Mouse (Mus musculus): ENCODE data around the gene Sparcl1. TPM values are rescaled to one million over a fixed set of nuclear protein-coding genes. Genes with fewer than 3 reads are reported as not detected.
A peak's percentile ranks its signal among the peaks of the same experiment; 100 is the strongest.

Sparcl1 gene
- polyA plus RNA-seq, 1 experiment, result 1,820 TPM

- H3K4me1 ChIP-seq (ENCODE audit: control insufficient read depth, insufficient read depth, low read length), result peaks cover 9% of the 10 kb centered on the region
- peak overlapping the region; percentile 83 for H3K27ac ChIP-seq (ENCODE audit: insufficient read depth, low read length)
- no peak for TF ChIP-seq CTCF (IDR thresholded peaks at IDR 0.05; ENCODE audit: extremely low read depth, insufficient read depth, low read length)
- TF ChIP-seq POLR2A (IDR thresholded peaks at IDR 0.05; ENCODE audit: extremely low read depth, insufficient read depth, low read length), result no peak
- no peak overlapping the region for H3K4me3 ChIP-seq (ENCODE audit: insufficient read depth, low read length)
Observed at GRCm38 (mm10) chr5:104101678-104102531, 11.6 kb downstream of the Sparcl1 start.

DNA sequence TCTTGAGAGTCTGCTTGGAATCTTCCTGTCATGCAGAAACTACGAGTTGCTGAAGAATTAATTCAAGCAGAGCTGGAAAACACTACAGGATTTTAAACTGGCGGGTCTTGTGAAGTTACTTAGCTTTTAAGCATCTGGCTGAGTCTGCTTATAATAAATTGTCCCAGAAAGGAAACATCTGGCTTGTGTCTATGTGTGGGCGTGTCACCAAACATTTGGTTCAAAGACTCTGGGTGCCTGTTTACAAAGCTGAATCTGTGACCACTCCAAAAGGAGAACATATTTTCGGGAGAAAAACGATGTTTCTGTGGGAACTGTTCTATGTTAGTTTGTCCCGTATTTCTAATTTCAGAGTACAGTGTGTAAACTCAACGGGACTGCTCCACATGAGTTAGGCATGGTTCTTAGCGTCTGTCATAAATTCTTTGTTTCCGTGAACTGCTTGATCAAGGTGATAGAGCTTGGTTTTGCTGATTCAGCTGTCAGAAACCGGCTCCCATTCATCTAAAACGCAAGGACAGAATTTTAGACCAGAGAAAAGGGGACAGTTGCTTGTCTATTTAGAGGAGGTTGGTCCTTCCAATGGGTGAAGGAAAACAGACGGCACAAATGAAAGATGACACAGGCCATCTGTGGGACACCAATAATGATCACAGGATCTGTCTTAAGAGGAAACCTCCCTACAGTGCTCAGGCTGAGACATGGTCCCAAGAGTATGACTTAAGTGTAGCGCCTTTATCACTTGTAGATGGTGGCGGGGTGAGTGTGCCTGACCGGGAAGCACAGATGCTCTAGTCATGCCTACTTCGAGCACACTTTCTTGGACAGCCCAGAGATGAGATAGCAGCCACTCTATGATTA, 17.2 kb downstream of the Sparcl1 start:
- H3K4me1 ChIP-seq (ENCODE audit: control insufficient read depth, insufficient read depth, low read length), result peaks cover 4% of the 10 kb centered on the region
- H3K27ac ChIP-seq (ENCODE audit: insufficient read depth, low read length), result peak overlapping the region; percentile 52; the same call in 1 of the 2 replicates
- no peak overlapping the region for H3K4me3 ChIP-seq (ENCODE audit: insufficient read depth, low read length)
- TF ChIP-seq CTCF (IDR thresholded peaks at IDR 0.05; ENCODE audit: extremely low read depth, insufficient read depth, low read length), result no peak
- no peak for TF ChIP-seq POLR2A (IDR thresholded peaks at IDR 0.05; ENCODE audit: extremely low read depth, insufficient read depth, low read length)

GRCm38 (mm10) chr5:104095416-104096077, 18.0 kb downstream of the Sparcl1 start:
- no peak overlapping the region for H3K4me3 ChIP-seq (ENCODE audit: insufficient read depth, low read length)
- peak overlapping the region; percentile 55; the same call in 1 of the 2 replicates for H3K27ac ChIP-seq (ENCODE audit: insufficient read depth, low read length)
- no peak for TF ChIP-seq POLR2A (IDR thresholded peaks at IDR 0.05; ENCODE audit: extremely low read depth, insufficient read depth, low read length)
- TF ChIP-seq CTCF (IDR thresholded peaks at IDR 0.05; ENCODE audit: extremely low read depth, insufficient read depth, low read length), result no peak
- H3K4me1 ChIP-seq (ENCODE audit: control insufficient read depth, insufficient read depth, low read length), result peaks cover 3% of the 10 kb centered on the region; the same call in 1 of the 2 replicates

GRCm38 (mm10) chr5:104089751-104090150, 23.8 kb downstream of the Sparcl1 start:
- no peak overlapping the region for H3K4me3 ChIP-seq (ENCODE audit: insufficient read depth, low read length)
- H3K4me1 ChIP-seq (ENCODE audit: control insufficient read depth, insufficient read depth, low read length), result no peaks in the 10 kb centered on the region
- TF ChIP-seq CTCF (IDR thresholded peaks at IDR 0.05; ENCODE audit: extremely low read depth, insufficient read depth, low read length), result no peak
- H3K27ac ChIP-seq (ENCODE audit: insufficient read depth, low read length), result no peak overlapping the region

DNA sequence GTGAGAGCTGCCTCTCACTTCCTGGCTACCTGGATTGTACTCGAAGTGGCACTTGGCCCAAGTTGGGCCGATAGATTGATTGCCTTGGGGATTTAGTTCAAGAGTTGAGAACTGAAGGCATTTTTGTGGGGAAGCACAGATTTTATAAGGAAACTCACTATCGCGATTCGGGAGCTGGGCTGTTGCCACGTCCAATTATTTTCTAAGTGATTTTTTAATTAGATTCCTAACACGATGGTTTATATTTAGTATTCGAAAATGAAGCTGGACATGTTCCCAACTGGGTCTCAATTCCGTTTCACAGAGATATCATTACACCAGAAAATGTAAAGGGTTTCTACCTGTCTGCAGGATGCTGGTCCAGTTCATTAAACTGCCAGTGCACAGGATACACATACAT, 28.2 kb downstream of the Sparcl1 start:
- TF ChIP-seq POLR2A (IDR thresholded peaks at IDR 0.05; ENCODE audit: extremely low read depth, insufficient read depth, low read length) (no peak), CTCF (IDR thresholded peaks at IDR 0.05; ENCODE audit: extremely low read depth, insufficient read depth, low read length) (no peak)
- Histone ChIP-seq H3K27ac (ENCODE audit: insufficient read depth, low read length) (no peak overlapping the region), H3K4me3 (ENCODE audit: insufficient read depth, low read length) (no peak overlapping the region), H3K4me1 (ENCODE audit: control insufficient read depth, insufficient read depth, low read length) (no peaks in the 10 kb centered on the region)

DNA sequence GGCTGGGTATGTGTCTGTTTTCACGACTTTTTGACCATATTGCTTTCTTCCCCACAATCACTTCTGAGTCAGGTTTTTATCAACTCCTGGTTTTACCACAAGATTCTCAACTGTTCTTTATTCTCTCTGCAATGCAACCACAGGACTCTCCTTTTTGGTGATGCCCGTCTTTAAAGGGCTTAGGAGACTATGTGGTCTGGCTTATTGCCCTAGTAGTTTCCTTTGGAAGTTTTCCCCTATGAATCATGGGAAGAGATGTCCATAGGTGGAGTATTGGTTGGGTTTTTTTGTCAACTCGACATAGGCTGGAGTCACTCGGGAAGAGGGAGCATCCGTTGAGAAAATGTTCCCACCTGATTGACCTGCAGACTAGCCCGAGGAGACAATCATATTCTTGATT, 32.8 kb downstream of the Sparcl1 start:
- TF ChIP-seq CTCF (IDR thresholded peaks at IDR 0.05; ENCODE audit: extremely low read depth, insufficient read depth, low read length) (no peak), POLR2A (IDR thresholded peaks at IDR 0.05; ENCODE audit: extremely low read depth, insufficient read depth, low read length) (no peak)
- Histone ChIP-seq H3K27ac (ENCODE audit: insufficient read depth, low read length) (no peak overlapping the region), H3K4me1 (ENCODE audit: control insufficient read depth, insufficient read depth, low read length) (no peaks in the 10 kb centered on the region; the same call in 1 of the 2 replicates), H3K4me3 (ENCODE audit: insufficient read depth, low read length) (no peak overlapping the region)

DNA sequence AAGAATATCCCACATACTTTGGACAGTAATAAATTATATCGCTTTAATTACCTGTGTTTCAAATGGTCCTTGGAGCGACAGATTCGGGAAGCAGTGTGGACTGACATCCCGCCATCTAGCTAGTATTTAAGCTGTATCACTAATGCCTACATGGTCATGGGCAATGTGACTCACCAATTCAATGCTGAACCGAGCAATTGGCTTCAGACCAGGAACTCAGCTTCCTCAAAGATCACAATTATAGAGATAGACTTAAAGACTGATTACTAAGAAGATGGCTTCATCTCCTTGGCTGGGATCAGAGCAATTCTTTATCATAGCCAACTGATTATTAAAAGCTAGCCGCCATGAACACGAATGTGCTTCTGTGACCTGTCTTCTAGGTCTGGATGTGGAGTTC, 36.0 kb downstream of the Sparcl1 start, which contains the start of gene Gm17660:
TSS of gene Gm17660 (minus strand) at position 101 of the 400 bp plus-strand sequence.
- Histone ChIP-seq H3K27ac (ENCODE audit: insufficient read depth, low read length) (no peak within 1 kb of the TSS), H3K4me1 (ENCODE audit: control insufficient read depth, insufficient read depth, low read length) (peaks cover under 1% of the 10 kb centered on the region; the same call in 1 of the 2 replicates), H3K4me3 (ENCODE audit: insufficient read depth, low read length) (no peak within 1 kb of the TSS)
- TF ChIP-seq POLR2A (IDR thresholded peaks at IDR 0.05; ENCODE audit: extremely low read depth, insufficient read depth, low read length) (no peak), CTCF (IDR thresholded peaks at IDR 0.05; ENCODE audit: extremely low read depth, insufficient read depth, low read length) (no peak)

GRCm38 (mm10) chr5:104076361-104076760, 37.2 kb downstream of the Sparcl1 start:
- Histone ChIP-seq H3K4me3 (ENCODE audit: insufficient read depth, low read length) (no peak overlapping the region), H3K27ac (ENCODE audit: insufficient read depth, low read length) (no peak overlapping the region), H3K4me1 (ENCODE audit: control insufficient read depth, insufficient read depth, low read length) (peaks cover 2% of the 10 kb centered on the region; the same call in 1 of the 2 replicates)
- no peak for TF ChIP-seq CTCF (IDR thresholded peaks at IDR 0.05; ENCODE audit: extremely low read depth, insufficient read depth, low read length)
- no peak for TF ChIP-seq POLR2A (IDR thresholded peaks at IDR 0.05; ENCODE audit: extremely low read depth, insufficient read depth, low read length)

- peaks cover 2% of the 10 kb centered on the region; the same call in 1 of the 2 replicates for H3K4me1 ChIP-seq (ENCODE audit: control insufficient read depth, insufficient read depth, low read length)
- TF ChIP-seq CTCF (IDR thresholded peaks at IDR 0.05; ENCODE audit: extremely low read depth, insufficient read depth, low read length) (peak; percentile 75), POLR2A (IDR thresholded peaks at IDR 0.05; ENCODE audit: extremely low read depth, insufficient read depth, low read length) (no peak)
- H3K27ac ChIP-seq (ENCODE audit: insufficient read depth, low read length), result no peak overlapping the region
- no peak overlapping the region for H3K4me3 ChIP-seq (ENCODE audit: insufficient read depth, low read length)
Observed at GRCm38 (mm10) chr5:104074388-104074787, 39.1 kb downstream of the Sparcl1 start.

Measured in cortical plate, adult 2 months (tissue).